Mouse (Mus musculus): ENCODE results near the gene Manba.
"Not testable (repeated sequence)": the region's sequence is repeated elsewhere in the genome, so short reads cannot be mapped to it uniquely, and the experiment has no call there.

Manba gene

DNA sequence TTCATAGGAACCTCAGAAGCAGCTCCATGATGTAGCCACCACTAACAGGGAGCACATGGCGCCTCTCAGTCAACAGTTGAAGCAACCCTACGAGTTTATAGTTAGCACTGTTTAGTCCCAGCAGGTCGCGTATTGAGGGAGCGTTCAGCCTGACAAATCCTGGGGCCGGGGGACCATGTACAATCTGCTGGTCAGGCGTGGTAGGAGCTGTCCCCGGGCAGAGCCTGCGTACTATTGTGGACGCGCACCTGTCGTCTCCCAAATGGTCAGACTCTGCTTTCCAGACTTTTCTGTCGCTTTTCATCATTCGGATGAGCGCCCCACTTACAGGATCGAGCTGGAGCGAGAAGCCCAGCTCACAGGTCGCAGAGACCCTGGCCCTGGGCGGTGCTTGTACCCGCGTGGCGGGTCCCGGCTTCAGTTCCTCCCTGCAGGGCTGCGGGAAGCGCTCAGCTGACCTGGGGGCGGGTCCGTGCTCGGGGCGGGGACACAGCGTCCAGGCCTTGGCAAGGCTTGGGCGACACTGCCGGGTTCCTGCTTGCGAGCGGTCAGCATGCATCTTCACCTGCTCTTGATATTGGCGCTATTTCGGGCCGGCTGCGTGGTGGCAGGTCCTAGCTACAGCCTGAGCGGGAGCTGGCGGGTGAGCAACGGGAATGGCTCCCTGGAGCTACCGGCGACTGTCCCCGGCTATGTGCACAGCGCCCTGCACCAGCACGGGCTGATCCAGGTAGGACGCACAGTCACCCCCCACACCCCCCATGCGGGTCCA lies at the start of gene Manba:
TSS of gene Manba (plus strand) at position 484 of the 772 bp plus-strand sequence.
- DNase-seq (ENCODE audit: low spot score in 2 of 2): peak; percentile 73 to 77

DNA sequence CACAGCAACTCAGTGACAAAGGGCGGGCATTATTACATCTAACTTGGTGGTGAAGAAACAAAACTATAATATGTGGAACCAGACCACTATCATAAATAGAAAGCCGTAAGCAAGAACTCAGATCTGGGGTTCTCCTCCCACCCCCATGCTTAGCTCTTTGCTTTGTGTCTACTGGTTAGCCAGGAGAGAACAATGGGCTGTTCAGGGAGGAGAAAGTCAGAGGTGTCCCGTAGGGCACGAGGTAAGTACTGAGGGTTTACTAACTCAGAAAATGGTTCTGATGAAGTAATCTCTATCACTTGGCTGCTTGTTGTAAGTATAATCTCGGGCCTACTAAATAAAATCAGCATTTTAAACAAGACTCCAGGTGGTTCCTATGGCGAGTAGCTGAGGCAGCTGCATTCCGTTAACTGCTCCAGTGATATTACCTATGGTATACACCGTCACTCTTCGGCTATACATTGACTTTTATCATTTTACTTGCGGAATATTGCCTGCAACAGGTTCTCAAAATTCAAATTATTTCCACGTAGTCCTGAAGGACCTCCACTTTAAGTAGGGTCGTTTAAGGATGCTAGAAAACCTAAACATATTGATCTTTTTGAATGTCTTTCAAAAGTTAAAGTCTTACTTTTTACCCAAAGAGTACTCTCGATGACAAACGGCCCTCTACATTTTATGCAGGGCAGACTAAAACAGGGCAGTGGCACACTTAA lies 48.4 kb upstream of the Manba start:
- no peak for DNase-seq (ENCODE audit: low spot score in 2 of 2)

DNA sequence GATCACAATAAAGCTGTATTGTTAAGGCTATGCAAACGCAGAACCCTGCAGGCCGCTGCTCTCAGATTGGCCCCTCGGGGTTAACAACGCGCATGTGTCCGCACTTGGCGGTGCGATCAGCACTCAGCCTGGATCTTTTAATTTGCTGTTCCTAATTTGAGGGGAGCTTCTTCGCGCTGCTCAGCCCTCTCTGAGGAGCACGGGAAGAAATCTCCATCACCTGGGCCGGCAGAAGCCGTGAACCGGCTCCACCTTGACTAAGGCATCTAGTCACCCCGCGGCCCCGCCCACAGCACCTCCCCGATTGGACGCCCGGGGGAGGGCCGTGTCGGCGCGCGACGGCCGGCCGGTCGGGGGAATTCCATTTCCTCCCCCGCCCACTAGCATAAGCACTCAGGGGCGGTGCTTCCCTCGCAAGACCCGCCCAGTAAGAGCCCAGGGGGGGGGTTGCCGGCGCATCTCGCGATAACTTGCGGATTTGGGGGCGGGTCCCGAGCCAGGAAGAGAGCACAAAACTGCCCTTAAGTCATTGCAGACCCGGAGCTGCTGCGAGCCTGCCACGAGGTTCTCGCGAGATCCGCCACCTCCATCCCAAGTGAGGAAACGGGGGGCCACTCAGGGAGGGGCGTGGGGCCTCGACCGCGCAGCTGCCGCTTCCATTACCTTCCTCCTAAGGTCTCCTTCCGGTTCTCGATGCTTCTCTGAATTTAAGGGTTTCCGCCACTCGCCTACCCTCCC lies 47.5 kb upstream of the Manba start, which contains the start of gene Ube2d3:
TSS of gene Ube2d3 (plus strand) at position 392 of the 738 bp plus-strand sequence.
- peak; percentile 99 for DNase-seq (ENCODE audit: low spot score in 2 of 2)

DNA sequence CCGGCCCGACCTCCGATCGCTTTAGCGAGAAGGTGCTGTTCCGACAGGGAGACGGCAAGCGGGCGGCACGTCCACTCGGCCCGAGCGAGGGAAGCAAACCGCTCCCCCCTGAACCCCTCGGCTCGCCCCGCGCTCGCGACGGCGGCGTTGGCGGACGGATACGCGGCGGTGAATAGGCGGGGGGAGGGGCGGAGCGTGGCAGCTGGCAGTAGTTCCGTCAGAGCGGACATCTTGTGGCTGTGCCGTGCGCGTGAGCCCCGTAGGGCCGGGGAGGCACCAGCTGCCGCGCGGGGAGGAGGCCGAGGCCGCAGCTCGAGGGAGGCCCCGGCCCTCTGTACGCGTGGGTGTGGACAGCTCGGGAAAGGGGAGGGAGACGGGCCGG lies 46.9 kb upstream of the Manba start:
- DNase-seq (ENCODE audit: low spot score in 2 of 2): peak; percentile 88 to 89

DNA sequence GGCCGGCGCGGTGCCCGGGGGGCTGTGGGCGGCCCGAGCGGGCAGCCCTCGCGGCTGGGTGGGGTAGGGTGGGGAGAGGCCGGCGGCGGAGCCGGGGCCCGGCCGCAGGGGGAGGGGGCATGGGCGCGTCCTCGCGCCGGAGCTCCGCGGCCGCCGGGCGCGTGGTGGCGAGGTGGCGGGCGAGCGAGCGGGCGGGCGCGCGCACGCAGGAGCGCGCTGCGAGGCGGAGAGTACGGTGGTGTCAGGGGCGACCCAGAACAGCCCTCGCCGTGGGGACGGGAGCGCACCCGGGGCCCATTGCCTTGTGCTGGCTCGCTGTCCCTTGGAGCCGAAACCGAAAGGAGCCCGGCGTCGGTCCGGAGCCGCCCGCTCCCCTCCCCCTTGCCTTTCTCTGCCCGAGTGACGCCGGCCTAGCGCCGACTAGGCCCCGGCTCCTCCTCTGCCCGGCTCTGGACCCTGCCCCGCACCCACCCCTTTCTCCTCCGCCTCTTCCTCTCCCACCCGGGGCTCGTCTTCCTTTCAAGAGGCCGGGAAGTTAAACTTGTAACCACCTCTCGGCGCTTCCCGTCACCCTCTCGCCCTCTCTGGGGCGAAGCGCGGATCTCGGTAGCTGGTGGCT lies 46.4 kb upstream of the Manba start:
- DNase-seq (ENCODE audit: low spot score in 2 of 2): peak; percentile 88 to 89

DNA sequence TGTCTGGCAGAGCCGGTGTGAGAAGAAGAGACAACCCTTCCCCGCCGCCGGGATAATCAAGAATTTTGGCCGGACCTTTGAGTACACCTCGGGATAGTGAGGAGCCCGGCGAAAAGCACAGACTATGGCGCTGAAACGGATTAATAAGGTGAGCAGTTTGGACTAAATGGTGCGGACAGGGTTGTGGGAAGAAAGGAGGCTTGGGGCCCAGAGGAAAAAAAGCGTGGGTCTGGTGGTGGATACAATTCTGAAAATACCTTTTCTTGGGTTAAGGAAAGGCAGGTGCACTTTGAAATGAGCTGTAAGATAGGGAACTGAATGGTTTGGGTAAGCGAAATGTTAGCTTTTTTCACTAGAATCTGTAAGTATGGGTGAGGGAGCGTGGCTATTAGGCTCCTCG lies 45.8 kb upstream of the Manba start:
- no peak for DNase-seq (ENCODE audit: low spot score in 2 of 2)

DNA sequence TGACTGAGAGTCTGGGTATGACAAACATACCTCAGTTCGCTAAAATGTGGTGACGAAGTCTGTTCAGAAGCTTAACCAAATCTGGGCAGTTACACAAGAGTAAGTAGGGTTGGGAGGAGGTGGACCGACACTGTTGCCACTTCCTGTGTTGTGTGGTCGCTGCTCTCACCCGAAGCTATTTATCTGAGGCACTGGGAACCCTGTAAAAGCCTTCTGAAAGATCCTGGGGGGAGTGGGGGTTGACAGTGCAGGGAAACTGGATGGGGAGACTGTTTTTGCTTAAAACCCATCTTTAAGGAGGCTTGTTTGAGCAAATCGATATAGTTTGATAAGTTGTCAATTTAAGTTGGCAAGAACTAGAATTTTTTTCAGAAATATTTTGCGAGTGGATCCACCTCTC lies 45.2 kb upstream of the Manba start:
- peak; percentile 69 to 76 for DNase-seq (ENCODE audit: low spot score in 2 of 2)

DNA sequence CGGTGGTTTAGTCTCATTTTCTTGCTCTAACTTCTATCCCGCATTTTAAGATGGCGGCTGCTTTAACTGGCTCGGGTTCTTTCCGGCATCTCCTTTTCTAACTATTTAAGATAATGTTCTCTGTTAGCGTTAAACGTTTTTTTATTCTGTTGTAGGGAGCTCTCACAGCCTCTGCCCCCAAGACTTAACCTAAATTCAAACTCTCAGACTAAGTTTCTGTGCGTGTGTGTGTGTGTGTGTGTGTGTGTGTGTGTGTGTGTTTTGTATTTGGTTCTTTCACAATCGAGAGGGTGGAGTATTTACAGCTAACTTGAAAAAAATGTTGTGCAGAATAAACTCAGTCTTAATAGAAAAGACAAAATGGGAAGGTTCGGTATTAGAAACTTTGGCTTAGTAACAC lies 44.8 kb upstream of the Manba start:
- DNase-seq (ENCODE audit: low spot score in 2 of 2): no peak

DNA sequence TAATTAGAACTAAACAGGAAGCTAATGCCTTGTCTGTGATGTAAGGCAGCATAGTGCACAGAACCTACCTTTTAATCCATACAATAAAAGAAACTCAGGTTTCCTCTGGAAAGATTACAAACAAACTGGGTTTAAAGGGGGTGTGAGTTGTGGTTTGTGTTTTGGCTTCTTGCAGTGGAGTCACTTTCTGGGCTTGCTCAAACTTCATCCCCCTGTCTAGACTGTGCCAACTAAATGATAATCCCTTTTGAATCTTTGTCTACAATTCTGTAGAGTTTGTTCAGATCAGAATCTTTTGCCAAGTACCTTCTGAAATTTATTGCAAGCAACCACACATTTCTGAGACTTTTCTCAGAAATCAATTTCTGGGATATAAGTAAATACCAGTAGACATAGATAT lies 40.5 kb upstream of the Manba start:
- no peak for DNase-seq (ENCODE audit: low spot score in 2 of 2)

DNA sequence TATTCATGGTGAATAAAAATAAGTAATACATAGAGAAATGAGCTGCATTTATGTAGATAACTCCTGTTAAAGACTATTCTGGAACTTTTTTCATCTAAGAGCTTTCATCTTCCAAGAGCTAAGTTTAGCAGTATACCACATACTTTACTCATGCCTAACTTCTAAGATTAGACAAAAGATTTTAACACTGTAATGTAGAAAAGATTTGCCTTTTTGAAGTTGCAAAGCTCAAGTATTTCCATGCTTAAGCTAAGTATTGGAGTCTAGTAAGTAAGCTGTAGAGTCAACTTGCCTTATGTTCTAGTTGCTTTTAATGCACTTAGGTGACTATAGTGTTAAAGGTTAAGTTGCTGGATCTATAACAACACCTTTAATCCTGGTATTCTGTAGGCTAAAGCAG lies 26.4 kb upstream of the Manba start:
- DNase-seq (ENCODE audit: low spot score in 2 of 2): no peak

DNA sequence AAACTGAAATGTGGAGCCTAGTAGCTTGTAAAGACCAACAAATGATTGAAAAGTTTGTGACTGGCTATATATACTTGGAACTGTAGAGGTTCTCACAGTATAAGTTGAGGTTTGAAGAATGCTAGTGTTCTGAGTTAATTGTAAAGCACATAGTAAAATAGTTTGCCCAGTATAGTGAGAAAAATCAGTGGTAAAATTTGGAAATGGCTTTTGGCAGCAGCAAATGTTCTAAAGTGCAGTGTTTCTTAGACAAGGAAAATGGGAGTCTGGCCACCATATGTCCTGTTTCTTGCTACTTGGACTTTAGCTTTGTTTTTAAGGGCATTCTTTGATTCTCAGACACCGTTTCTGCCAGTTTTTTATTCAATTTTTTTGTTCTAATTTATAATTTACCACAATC lies 17.0 kb upstream of the Manba start:
- DNase-seq (ENCODE audit: low spot score in 2 of 2): no peak

DNA sequence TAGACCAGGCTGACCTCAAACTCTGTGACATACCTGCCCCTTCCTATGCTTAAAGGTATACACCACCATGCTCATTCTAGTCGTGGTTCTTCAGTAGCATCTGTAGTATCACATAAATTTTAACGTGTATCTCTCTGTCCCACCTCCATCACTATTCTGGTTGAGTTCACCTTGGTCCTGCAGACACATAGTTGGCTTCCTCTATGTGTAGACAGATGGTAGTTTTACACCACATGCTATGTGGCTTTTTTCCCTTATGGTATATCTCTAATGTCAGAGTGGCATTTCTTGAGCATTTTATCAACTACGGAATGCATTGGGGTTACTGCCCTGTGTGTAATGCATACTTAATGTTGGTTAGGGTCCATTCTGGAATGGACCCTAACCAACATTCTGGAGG lies 16.3 kb upstream of the Manba start:
- no peak for DNase-seq (ENCODE audit: low spot score in 2 of 2)

DNA sequence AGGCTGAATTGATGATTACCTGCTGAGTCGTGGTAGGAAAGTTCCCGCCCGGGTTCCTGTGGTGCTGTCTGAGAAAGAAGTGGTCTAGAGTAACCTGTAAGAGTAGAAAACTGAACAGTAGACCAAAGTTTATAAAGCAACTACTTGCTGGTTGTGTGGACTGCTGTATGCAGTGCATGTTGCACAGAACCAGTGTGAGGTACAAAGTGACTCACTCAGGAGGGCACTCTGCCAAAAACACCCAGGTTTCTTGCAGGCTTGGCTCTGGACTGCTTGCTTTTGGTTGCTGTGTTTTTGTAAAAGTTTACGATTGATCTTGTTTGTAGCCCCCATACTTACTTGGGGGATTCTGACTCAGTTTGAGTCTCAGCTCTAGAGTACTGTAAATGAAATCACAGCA lies 15.4 kb upstream of the Manba start:
- DNase-seq (ENCODE audit: low spot score in 2 of 2): no peak

DNA sequence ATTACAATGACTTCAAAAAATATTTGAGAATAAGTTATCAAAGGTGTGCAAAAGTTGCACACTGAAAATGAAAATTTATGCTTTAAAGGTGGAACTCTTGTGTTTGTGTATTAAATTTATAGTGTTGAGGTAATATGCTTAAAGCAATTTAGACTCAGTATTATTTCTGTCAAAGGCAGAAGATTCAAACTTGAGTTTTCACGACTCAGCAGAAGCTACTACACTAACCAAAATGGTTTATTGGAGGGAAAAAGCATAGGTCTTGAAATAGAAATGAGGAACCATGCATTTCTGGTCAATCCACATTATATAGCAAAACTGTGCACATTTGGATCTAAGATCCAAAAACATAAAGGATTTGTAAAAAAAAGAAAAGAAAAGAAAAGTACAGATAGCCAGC lies 14.6 kb upstream of the Manba start:
- DNase-seq (ENCODE audit: low spot score in 2 of 2): no peak

DNA sequence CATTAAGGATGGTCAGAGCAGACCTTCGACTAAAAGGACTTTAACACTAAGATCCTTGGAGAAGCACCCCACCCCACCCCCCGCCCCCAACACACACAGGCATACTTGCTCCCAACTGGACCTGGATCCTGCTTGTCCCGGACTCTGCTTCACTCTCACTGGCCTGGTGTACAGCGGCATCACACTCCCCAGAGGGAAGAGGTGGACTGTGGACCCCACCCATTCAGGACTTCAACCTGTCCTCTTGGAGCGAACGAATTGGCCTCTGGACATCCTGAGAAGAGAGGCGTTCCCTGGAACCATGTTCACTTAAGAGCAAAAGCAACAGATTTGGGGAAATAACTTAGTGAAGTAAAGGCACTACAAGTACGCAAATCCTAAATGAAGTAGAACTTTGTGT lies 10.4 kb upstream of the Manba start:
- no peak for DNase-seq (ENCODE audit: low spot score in 2 of 2)

DNA sequence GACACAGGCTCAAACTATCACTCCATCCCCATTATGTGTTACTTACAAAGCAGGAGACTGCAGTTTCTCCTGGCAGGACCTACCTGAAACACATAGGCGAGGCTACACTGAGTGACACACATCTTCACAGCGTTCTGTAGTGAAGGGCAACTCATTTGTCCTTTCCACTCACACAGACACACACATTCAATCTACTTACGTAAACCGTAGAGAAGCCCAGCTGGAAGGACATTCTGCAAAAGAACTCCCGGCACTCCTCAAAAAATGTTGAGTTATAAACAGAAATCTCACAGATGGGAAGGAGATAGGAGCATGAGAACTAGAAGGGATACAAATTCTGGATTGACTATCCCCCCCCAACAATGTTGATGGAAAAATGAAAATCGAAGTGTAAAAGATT lies 9.1 kb upstream of the Manba start:
- DNase-seq (ENCODE audit: low spot score in 2 of 2): no peak

DNA sequence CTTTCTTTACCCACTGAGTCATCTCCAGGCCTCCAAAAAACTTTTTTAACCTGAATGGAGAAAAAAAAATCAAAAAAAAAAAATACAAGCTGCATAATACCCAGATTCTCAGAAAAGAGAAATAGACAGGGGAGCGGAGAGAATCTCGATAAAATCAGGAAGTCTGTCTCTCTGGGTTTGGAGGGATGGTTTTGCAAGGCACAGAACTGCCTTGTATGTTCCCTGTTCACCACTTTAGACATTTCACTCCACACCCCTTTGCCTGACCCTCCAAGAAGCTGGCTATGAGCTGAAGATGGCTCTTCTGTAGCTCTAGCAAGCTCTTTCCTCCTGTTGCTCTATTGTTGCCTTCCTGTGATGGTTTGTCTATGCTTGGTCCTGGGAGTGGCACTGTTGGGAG lies 8.4 kb upstream of the Manba start:
- DNase-seq (ENCODE audit: low spot score in 2 of 2): no peak

DNA sequence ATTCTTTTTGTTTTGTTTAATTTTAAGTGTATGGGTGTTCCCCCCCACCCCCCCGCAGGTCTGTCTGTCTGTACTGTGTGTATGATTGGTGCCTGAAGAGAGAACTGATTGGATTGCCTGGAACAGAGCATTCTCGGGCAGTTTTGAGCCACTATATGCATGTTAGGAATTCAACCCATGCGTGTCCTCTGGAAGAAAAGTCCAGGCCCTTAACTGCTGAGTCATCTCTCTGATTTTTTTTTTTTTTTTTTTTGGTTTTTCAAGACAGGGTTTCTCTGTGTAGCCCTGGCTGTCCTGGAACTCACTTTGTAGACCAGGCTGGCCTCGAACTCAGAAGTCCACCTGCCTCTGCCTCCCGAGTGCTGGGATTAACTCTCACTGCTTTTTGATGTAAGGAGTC lies 6.3 kb upstream of the Manba start:
- not testable (repeated sequence) for DNase-seq (ENCODE audit: low spot score in 2 of 2)

DNA sequence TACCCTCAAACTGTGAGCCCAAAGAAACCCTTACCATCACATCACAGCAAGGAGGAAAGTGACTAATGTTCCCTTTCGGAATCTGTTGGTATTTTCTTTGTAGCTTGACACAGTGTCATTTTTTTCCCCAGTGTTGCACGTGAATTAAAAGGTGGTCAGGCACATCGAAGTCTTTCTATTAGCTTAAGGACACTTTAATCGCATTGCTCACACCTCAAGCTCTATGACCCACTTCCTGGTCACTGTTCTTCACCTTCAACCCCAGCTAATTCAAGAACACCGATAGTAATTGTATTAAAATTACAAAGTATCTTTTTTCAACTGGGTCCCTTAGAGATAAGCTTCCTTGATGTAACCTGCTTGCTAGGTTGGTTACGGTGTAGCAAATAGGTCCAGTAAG lies 4.6 kb upstream of the Manba start:
- no peak for DNase-seq (ENCODE audit: low spot score in 2 of 2)

DNA sequence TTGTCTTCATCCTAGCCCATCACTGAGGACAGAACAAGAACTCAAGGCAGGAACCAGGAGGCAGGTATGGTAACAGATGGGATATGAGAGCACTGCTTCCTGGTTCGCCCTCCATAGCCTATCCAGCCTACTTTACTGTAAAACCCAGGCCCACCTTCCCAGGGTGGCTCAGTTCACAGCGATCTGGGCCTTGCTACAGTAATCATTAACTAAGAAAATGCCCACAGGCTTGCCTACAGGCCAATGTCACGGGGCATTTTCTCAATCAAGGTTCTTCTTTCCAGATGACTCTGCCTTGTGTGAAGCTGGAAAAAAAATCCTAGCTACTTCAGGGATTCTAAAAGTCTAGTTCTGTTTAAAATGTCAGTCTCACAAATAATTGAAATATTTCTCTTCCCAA lies 3.8 kb upstream of the Manba start:
- DNase-seq (ENCODE audit: low spot score in 2 of 2): no peak

DNA sequence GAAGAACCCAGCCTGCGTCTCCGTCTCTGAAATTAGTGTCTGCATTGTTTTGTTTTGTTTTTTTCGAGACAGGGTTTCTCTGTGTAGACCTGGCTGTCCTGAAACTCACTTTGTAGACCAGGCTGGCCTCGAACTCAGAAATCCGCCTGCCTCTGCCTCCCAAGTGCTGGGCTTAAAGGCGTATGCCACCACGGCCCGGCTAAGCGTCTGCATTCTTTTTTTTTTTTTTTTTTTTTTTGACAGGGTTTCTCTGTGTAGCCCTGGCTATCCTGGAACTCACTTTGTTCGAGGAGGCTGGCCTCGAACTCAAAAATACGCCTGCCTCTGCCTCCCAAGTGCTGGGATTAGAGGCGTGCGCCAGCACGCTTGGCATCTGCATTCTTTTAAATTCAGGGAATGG lies 761 bp upstream of the Manba start:
- not testable (repeated sequence) for DNase-seq (ENCODE audit: low spot score in 2 of 2)

DNA sequence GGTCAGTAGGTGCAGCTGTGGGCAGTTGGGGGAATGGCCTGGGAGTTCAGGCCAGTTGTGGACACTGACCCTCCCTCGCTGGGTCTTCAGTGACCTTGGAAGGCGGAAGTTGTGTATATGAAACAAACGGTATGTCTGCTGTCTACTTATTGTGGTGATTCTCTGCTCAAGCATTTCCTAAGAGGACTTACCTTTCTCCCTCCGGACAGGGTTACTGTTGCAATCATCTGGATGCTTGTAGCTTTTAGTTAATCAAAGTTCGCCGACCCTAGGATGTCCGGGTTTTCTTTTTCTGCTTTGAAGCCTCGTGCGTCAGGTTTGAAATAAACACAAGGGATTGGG lies 460 bp downstream of the Manba start:
- no peak for DNase-seq (ENCODE audit: low spot score in 2 of 2)

Measured in spleen, postnatal 36 days (tissue).